Mouse (Mus musculus): ENCODE measurements around the gene Plk3. TPM values are rescaled to one million over a fixed set of nuclear protein-coding genes. Genes with fewer than 3 reads are reported as not detected.
A peak's percentile ranks its signal among the peaks of the same experiment; 100 is the strongest.
"Not testable (repeated sequence)": the region's sequence is repeated elsewhere in the genome, so short reads cannot be mapped to it uniquely, and the experiment has no call there.

Gene Plk3
- total RNA-seq (2021): 1 to 10 TPM; 1.8 to 2.6 TPM
- long read RNA-seq, experiment 1, partial matches to known transcripts: 0 of 6 reads
- long read RNA-seq, experiment 1, other reads (novel, unspliced or antisense): 2 of 6 reads
- long read RNA-seq, experiment 2: 0 reads

- DNase-seq: peak; percentile 94
Observed at GRCm38 (mm10) chr4:117133817-117134600, at the start of gene Plk3. Gene Plk3 (minus strand): TSS chr4:117133963.

GRCm38 (mm10) chr4:117182759-117183096, 49.0 kb upstream of the Plk3 start:
- DNase-seq: not testable (repeated sequence)

- peak; percentile 89 for DNase-seq
Observed at GRCm38 (mm10) chr4:117181863-117182758, 48.3 kb upstream of the Plk3 start, which contains the start of gene Kif2c. Gene Kif2c (minus strand): TSS chr4:117182639.

GRCm38 (mm10) chr4:117169936-117170335, 36.2 kb upstream of the Plk3 start:
- DNase-seq: no peak

- no peak for DNase-seq
Observed at GRCm38 (mm10) chr4:117161183-117161582, 27.4 kb upstream of the Plk3 start.

- DNase-seq: no peak
Observed at GRCm38 (mm10) chr4:117159666-117160065, 25.9 kb upstream of the Plk3 start.

- no peak for DNase-seq
Observed at GRCm38 (mm10) chr4:117156372-117156771, 22.6 kb upstream of the Plk3 start.

GRCm38 (mm10) chr4:117155792-117156355, 22.1 kb upstream of the Plk3 start, which contains the start of gene Rps8:
Gene Rps8 (minus strand): TSS chr4:117156243.
- peak; percentile 77 for DNase-seq

GRCm38 (mm10) chr4:117155020-117155791, 21.4 kb upstream of the Plk3 start:
- DNase-seq: no peak

GRCm38 (mm10) chr4:117152714-117153113, 19.0 kb upstream of the Plk3 start:
- no peak for DNase-seq

GRCm38 (mm10) chr4:117151416-117151815, 17.7 kb upstream of the Plk3 start:
- DNase-seq: no peak

- DNase-seq: no peak
Observed at GRCm38 (mm10) chr4:117150212-117150733, 16.5 kb upstream of the Plk3 start.

- no peak for DNase-seq
Observed at GRCm38 (mm10) chr4:117149291-117150211, 15.8 kb upstream of the Plk3 start.

- no peak for DNase-seq
Observed at GRCm38 (mm10) chr4:117148815-117149214, 15.1 kb upstream of the Plk3 start.

GRCm38 (mm10) chr4:117148047-117148713, 14.4 kb upstream of the Plk3 start:
- no peak for DNase-seq

- peak; percentile 93 for DNase-seq
Observed at GRCm38 (mm10) chr4:117146176-117146575, 12.4 kb upstream of the Plk3 start.

GRCm38 (mm10) chr4:117145248-117145647, 11.5 kb upstream of the Plk3 start:
- DNase-seq: no peak

GRCm38 (mm10) chr4:117143023-117143422, 9.3 kb upstream of the Plk3 start:
- no peak for DNase-seq

GRCm38 (mm10) chr4:117140613-117141012, 6.8 kb upstream of the Plk3 start:
- no peak for DNase-seq

GRCm38 (mm10) chr4:117139217-117139612, 5.5 kb upstream of the Plk3 start:
- no peak for DNase-seq
